Mouse (Mus musculus): ENCODE results near the gene Tmem82.
A peak's percentile ranks its signal among the peaks of the same experiment; 100 is the strongest.

The Tmem82 gene

DNA sequence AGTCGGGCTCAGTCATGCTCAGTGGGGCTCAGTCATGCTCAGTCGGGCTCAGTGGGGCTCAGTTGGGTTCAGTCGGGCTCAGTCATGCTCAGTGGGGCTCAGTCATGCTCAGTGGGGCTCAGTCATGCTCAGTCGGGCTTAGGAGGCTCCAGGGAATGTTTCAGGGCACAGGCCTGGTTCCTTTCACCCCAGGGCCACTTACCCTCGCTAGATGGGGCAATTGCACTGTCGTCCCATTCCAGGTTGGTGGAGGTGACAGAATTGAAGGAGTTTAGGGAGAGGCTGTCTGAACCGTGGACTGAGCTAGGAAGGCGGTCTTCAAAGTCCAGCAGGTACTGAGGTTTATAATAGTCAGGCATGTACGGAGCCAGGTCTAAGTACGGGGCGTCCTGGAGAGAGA lies 21.0 kb upstream of the Tmem82 start:
- DNase-seq: no peak

DNA sequence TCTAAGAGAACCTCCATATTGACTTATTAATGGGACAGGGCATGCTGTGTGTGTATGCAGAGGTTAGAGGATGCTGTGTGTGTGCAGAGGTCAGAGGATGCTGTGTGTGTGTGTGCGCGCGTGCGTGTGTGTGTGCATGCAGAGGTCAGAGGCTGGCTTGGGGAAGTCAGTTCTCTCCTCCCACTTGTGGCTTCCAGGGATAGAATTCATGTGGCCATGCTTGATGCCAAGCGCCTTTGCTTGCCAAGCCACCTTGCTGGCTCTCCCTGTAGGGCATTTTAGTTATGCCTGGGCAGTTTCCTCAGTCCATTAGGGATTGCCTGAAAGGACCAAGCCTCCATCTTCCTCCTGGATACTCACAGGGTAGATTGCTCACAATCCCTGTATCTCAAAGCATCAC lies 18.3 kb upstream of the Tmem82 start:
- DNase-seq: peak; percentile 98

DNA sequence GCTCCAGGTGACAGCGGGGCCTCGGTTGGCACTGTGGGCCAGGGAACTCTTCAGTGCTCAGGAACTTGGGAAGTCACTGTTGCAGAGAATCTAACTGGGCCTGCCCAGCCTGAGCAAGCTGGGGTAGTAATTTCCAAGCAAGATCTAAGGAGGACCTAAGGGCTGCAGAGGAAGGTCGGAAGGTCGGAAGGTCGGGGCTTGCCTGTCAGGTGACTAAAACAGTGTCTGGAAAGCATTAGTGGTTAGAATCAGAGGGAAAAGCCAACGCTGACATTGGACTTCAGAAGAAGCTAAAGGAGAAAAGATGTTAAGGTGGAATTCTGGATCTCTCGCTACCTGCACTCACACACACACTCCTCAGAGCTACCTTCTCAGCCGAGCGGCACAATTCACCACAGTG lies 17.6 kb upstream of the Tmem82 start:
- DNase-seq: peak; percentile 88

DNA sequence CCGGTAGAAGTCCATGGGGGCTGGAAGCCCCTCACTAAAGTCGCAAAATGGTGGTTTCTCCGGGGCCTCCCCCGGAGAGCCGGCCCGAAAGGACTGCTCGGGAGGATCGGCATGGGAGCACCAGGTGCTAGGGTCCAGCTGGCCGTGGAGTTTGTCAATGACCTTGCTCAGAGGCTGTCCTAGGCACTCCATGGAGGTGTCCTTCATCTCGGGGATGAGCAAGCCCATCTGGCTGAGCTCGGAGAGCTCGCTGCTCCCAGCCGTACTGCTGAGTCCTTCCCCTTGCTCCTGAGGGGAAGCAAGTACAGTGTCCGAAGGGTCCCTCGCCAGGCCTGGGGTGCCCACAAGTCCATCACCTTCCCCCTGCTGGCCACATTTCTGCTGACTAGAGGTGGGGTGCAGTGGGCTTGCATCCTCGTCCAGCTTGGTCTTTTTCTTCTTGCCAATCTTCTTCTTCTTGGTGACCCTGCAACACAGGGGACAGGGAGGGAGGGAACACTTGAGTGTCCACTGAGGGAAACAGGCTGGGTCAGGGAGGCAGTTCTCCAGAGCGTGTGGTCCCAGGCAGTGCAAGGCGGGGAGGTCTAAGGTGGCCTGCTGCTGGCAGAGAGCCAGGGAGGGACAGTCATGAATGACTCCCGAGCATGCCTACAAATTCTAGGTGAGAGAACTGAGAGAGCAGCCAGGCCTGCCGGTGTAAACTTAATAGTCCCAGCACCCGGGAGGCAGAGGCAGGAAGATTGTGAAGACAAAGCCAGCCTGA lies 13.9 kb upstream of the Tmem82 start:
- peak; percentile 88 for DNase-seq

DNA sequence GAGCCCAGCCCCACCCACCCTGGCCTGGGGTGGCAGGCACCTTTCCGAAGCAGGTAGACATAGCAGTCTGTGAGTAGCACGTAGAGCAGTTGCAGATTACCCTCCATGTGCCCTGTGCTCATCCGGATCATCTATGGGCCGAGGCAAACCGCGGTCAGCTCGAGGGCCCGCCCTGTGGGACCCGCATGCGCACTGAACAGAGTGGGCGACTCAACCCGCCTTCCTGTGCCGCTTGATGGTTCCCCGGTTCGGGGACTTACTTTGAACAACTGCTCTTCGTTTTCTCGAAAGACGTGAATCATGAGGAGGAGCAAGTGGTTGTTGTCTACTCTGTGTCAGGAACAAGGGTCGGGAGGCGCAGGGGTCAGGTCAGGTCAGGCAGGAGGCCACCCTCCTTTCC lies 12.8 kb upstream of the Tmem82 start:
- DNase-seq: peak; percentile 92

DNA sequence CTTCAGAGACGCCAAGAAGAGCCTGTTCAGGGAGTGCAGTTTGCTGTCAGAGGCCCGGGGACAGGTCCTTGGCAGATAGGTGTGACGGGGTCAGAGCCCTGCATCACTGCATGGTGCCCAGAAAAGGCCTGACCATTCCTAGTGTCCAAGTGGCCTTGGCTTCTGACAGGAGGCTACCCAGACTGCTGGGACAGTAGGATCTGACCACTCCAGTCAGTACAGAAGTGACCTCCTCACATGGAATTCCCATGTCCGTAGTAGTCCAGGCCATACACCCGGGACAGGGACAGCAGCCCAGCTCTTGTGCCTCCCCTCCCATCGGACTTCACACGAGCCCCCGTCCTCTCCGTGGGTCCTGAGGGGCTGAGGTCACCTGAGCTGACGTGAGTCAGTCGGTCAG lies 11.6 kb upstream of the Tmem82 start:
- peak; percentile 90 for DNase-seq

DNA sequence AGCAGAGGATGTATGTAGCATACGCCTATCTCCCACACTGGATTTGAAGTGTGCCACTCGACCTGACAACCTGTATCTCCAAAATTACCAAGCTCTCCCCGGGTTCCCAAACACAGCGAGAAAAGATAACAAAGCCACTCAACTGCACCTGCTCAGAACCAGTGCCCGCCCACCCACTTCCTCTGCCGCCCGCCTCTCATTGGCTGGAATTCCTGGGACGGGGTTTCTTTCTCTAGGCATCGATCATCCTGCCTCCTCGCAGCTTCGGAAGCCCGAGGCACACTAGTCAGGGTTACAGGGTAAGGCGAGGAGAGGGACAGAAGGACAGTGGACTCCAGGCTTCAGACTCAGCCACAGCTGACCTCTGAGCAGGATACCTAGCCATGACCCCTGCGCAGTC lies 10.2 kb upstream of the Tmem82 start:
- DNase-seq: peak; percentile 92

DNA sequence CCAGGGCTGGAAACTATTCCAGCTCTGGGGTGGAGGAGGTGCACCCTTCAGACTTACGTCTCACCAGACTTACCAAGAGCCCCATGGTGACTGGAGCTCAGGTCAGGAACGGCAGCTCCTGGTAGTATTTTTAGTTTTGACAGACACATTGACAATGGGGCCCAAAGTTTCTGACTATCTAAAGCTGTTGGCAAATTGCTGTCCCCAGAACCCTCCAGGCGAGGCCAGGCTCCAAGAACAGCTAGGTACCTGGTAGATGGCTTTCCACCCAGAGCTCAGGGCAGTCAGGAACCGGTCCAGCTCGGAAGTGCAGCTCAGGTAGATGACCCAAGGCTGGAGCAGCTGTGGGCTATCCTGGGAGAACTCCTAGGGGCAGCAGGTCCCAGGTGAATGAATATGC lies 9.1 kb upstream of the Tmem82 start:
- peak; percentile 95 for DNase-seq

DNA sequence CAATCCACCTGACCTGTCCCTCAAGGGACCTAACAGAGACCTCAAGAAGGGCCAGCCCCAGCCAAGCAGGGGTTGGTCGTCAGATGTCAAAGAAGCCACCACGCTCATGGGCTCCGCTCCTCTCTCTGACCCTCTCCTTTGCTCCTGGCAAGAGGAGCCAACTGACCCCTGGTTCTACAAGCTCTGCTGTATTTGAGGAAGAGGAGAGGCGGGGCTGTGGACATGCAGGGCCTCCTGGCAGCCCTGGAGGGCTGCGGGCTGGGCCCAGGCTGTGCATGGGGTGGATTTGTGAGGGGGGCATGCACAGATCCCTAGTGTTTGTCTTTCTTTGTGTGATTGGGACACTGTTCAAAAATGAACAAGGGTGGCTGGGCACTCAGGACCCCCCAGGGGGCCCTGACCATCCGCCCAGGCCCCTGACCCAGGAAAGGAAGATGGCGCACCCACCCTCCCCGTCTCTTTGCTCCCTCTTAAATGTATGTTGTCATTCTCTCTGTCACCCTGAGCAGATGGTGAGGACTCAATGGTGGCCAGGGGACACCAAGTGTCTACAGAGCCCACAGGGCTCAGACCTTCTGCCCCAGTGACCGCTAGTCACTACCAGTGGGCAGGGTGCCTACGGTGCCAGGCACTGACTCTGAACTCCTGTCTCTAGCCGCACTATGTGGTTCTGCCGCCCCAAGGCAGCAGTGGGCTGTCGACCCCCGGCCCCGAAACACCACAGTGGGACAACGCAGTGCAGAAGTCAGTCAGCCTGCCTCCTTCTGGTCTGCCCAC lies 7.5 kb upstream of the Tmem82 start:
- peak; percentile 92 for DNase-seq

DNA sequence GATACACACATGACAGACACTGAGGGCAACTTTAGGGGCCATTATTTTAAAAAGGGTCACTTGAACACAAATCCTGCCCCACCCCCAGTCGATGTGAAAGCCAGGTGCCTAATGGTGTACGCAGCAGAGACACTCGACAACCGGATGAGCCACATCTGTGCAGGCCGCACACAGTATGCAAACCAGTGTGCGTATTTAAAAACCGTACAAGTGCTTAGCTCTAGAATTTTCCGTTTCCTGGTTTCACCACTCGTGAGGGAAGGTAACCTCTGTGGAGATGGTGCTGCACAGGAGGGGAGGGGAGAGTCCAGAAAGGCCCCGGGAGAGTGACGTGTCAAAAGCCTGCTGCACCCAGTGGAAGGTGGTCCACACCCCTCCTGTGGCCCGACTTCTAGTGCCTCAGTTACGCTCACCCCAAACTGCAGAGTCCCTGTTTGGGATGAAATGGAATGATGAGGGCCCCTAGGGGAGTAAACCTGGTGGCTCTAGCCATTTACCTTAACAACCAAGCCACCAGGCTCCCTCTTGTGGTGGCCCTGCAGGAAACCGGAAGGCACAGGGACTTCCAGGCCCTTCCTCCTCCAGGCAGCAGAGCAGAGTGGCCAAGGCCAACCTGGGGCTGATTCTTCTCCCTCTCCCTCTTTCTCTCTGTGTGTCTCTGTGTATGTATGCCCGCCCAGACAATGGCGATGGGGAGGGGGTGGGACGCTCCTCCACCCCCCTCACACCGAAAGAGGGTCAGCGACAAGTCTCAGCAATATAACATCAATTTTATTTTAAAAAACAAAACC lies 6.7 kb upstream of the Tmem82 start:
- DNase-seq: peak; percentile 92

DNA sequence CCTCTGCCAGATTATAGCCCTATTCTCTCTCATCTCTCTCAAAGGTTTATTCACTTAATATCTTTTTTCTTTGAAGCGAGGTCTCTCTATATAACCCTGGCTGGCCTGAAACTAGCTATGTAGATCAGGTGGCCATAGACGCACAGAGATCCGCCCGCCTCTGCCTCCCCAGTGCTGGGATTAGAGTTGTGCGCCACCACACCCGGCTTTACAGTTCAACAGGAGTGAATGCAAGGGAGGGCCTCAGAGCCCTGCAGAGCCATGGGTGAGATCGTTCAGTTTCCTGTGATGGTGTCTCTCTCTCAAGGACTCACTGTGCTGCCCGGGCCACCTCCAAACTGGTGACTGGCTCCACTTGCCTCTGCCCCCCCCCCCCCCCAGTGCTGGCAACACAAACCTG lies 5.7 kb upstream of the Tmem82 start:
- peak; percentile 94 for DNase-seq

DNA sequence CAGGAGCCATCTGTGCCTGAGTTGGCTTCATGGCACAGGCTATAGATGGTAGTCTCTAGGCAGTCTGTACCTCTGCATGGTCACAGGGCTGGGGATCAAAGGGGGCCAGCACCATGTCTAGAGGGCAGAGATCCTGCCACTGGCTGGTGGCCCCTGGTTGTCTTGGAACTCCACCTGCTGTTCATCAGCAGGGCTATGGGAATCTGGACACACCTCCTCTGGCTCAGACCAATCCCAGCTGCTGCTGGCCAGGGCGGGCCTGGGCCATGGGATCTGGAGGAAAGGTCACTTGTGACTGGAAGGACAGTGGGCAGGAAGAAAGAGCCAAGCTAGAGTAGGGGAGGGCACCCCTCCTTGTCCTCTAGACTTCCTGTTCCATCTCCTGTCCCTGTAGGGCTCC lies 5.2 kb upstream of the Tmem82 start, which contains the start of gene Slc25a34:
TSS of gene Slc25a34 (minus strand) at position 156 of the 400 bp plus-strand sequence.
- peak; percentile 99 for DNase-seq

DNA sequence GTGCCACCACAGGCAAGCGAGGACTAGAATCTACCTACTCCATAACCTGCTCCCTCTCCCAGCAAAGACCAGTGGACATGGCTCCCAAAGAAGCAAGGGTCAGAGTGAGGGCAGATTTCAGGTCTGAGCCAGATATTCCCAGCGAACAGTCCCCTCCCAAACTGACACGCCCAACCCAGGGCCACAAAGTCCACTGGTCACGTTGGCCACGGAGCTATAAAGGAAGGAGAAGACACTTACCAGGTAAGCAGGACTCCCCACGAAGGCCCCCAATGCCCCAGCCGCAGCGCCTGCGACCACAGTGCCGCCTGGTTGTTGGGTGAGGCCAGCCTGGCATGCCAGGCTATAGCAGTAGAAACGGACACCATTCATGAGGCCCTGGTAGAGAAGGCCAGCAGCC lies 4.6 kb upstream of the Tmem82 start:
- DNase-seq: no peak

DNA sequence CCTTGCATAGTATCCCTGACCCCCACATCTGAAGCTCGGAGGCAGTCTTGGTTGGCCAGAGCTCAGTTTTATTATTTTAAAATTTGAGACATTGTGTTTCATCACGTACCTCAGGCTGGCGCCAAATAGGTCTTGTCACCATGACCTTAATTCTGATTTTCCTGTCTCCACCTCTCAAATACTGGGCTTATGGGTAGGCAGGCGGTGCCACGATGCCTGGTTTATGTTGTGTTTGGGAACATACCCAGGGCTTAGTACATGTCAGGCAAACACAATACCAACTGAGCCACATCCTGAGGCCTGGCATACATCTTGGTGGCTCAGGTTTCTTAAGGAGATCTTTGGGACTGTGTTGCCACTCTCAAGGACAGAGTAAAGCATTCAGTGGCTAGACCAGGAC lies 4.1 kb upstream of the Tmem82 start:
- peak; percentile 89 for DNase-seq

DNA sequence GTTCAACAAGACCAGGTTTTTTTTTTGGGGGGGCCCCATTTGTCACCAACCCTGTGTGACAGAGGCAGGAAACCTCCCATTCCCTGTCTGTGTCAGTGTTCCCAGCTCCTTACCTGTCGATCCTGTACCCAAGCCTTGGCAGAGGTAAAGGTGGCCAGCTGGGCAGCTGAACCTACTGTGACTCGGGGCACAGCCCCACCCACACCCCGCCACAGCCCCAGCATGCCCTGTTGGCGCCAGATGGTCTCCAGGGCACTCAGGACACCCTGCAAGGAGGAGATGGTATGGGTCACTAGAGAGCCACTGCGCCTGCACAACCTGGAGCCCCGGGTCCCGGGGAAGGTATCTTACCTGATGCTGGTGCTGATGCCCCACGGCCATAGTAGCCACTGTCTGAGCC lies 3.7 kb upstream of the Tmem82 start:
- DNase-seq: peak; percentile 92

DNA sequence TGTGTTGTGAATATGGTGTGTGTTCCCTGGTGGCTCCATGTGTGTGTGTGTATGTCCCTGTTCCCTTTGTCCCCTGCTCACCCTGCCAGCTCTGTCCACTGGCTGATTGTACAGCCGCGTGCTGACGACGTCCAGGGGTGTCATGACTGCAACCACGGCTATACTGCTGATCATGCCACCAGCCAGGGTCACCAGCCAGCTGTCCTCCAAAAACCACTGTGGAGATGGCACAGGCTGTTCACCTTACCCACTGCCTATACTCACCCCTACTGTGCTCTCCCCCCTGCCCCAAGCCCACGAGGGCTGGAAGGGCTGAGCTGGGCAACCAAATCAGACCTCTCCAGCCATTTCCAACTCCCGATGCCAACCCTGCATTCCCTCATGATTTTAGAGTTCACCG lies 2.9 kb upstream of the Tmem82 start:
- DNase-seq: peak; percentile 89

DNA sequence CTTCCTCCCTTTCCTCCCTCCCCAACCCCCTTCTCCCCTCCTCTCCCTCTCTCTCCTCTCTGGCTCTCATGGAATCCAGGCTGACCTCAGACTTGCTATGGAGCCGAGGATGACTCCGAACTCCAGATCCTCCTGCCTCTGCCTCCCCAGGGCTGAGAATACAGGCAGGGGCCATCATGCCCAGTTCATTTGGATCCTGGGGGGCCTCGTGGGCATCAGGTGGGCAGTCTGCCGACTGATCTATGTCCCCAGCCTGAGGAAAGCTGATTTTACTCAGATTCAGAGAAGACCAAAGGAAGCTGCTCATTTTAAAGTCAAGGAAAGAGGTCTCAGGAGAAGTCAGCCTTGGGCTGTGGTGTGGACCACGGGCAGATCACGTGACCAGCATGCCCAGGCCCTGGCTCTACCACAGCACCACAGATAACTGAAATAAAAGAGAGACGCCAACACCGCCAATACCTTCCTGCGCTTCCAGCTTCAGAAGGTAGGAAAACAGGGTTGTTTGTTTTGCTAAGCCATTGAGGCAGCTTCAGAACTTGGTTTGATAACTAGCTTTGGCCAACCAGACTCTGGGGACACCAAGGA lies 958 bp upstream of the Tmem82 start:
- DNase-seq: peak; percentile 92

DNA sequence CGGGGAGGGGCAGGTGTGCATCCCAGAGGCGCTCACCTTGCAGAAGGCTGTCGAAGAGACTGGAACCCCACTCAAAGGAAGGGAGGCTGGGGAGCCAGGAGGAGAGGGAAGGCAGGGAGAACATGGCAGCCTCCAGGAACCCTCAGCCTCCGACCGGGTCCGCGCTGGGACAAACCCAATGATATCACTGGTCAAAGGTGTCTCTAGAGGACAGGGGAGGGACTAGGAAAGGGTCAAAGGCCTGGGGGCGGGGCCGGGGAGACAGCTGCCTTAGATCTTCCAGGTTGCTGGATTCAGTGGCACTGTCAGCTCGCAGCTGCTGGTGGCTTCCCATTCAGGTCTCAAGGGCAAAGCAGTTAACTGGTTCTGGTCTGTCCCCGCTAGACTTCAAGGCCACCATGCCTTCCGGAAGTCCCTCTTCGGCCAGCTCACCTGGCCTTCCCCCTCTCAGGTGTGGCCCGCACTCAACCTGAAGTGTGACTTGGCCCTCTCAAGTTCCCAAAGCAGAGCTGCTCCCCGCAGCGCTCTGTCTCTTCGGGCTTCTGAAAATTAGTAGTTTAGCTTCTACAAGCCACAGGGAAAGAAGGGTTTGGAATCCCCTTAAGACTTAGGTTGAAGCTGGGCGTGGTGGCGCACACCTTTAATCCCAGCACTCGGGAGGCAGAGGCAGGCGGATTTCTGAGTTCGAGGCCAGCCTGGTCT lies 419 bp downstream of the Tmem82 start:
- DNase-seq: peak; percentile 96

DNA sequence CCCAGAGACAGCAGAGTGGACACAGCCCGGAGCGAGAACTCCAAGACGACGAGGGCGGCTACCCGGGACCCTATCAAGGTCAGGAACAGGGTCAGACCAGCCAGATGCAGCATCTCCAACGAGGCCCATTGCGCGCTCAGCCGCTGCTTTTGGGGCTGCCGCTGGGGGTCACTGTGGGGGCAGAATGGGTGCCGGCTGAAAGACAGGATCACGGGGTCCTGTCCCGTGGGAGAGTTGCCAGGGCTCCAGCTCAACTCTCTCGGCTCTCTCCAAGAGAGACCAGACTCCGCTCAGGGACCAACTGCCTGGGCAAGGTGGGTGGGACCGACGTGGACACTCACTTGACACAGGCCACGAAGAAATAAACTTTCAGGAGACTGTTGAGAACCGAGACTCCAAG lies 1.1 kb downstream of the Tmem82 start:
- peak; percentile 97 for DNase-seq

DNA sequence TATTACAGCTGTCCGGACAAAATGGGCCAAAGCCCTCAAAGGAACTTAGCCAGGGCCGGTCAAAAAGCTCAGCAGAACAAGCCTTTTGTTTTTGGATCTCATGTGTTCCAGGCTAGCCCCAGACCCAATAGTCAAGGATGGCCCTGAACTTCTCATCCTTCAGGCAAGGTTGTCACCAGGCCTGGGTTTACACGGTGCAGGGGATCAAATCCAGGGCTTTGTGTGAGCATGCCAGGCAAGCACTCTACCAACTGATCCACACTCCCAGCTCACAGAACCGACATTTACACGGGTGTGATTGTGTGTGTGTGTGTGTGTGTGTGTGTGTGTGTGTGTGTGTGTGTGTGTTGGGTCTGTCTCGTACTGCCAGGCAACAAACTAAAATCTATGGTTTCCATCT lies 1.6 kb downstream of the Tmem82 start:
- peak; percentile 91 for DNase-seq

DNA sequence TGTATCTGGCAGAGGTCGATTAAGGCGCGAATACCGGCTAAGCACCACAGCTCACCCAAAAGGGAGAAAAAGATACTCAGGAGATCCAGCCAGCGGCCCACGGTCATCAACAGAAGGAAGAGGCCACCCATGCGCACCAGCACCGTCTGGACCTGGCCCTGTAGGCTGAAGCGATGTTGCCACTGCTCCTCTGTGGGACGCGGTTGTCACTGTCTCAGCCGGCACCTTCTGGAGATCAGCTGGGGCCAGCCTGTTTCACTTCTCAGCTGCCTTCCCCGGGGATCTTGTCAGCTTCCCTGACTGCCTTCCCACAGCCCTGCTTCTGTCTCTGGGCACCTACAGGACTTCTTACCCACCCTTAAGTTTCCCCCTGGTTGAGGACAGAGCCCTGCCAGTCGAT lies 3.5 kb downstream of the Tmem82 start:
- no peak for DNase-seq

DNA sequence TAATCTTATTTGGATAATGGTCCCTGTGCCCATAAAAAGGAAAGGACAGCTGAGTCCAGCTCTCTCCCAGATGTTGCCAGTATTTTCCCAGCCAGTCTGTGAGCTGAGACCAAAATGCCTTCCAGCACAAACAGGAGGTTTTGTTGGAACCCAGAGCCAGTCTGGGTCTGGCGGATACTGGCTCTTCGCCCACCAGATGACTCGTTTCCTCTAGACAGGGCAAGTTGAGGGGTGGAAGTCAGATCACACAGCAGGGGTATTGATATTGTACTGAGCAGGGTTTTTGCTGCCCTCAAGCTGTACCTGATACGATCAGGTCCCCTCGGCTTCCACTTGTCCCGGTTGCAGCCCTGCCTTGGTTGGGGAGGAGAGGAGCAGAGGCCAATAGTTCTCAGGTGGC lies 8.9 kb downstream of the Tmem82 start:
- DNase-seq: peak; percentile 98

DNA sequence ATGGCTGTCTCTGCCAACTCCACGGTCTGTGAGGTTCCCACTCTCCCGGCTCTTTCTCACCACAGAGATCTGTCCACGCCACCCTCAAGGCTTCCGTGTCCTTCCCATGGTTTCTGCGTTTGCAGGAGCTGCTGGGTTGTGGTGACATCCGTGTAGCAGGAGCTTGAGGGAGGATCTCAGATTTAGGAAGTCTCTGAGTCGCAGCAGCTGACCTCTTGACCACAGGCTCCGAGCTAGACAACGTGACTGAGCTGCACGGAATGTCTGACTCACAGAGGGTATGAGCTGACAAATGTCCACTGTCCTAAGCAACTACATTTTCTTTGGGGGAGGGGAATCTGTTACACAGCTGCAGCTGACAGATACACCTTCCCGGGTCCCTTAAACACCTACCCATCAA lies 12.6 kb downstream of the Tmem82 start, which contains the start of gene Fblim1:
TSS of gene Fblim1 (minus strand) at position 236 of the 400 bp plus-strand sequence.
- DNase-seq: peak; percentile 98
